Mouse (Mus musculus) limb, embryonic 11.5 days (tissue): ENCODE measurements around the gene Nhp2. TPM values are rescaled to one million over a fixed set of nuclear protein-coding genes. Genes with fewer than 3 reads are reported as not detected.

Experiments
- ATAC-seq: fragments of 200-750 bp; cut with Nextera tagmentation; 2 replicates; pipeline ENCODE4 v1.8.0; 2017; ENCODE audit warnings: low read depth; ENCODE audit not compliant: insufficient number of reproducible peaks, low FRiP score, low TSS enrichment
- DNase-seq: peaks from one replicate; pipeline ENCODE4 v3.0.0-alpha.2; 2015; ENCODE audit warnings: low spot score
- H3K27ac ChIP-seq: fragments of 300-500 bp; sonication (generic); replicated peaks from 2 replicates; pipeline ENCODE4 v1.5.1; 2014; ENCODE audit warnings: low read depth, mild to moderate bottlenecking, low read length
- H3K27me3 ChIP-seq: fragments of 300-500 bp; sonication (generic); 2 replicates; pipeline ENCODE4 v1.6.1; 2014; ENCODE audit warnings: mild to moderate bottlenecking, low read length, mixed read lengths; ENCODE audit not compliant: control insufficient read depth, insufficient read depth
- H3K36me3 ChIP-seq: fragments of 300-500 bp; sonication (generic); 2 replicates; pipeline ENCODE4 v1.6.1; 2014; ENCODE audit warnings: mild to moderate bottlenecking, low read length, moderate library complexity, mixed read lengths; ENCODE audit not compliant: control insufficient read depth, insufficient read depth
- H3K4me1 ChIP-seq: fragments of 300-500 bp; sonication (generic); 2 replicates; pipeline ENCODE4 v1.6.1; 2014; ENCODE audit warnings: low read length, mixed read lengths; ENCODE audit not compliant: control insufficient read depth, insufficient read depth
- H3K4me2 ChIP-seq: fragments of 300-500 bp; sonication (generic); 2 replicates; pipeline ENCODE4 v1.6.1; 2014; ENCODE audit warnings: low read depth, mild to moderate bottlenecking, moderate library complexity; ENCODE audit not compliant: severe bottlenecking
- H3K4me3 ChIP-seq: fragments of 300-500 bp; sonication (generic); 2 replicates; pipeline ENCODE4 v1.5.1; 2014; ENCODE audit warnings: low read depth, low read length
- H3K9ac ChIP-seq: fragments of 300-500 bp; sonication (generic); 2 replicates; pipeline ENCODE4 v1.6.1; 2014; ENCODE audit warnings: mild to moderate bottlenecking, low read length
- H3K9me3 ChIP-seq: fragments of 300-500 bp; sonication (generic); 2 replicates; pipeline ENCODE4 v1.6.1; 2016; ENCODE audit warnings: low read length; ENCODE audit not compliant: control insufficient read depth
- WGBS: fragments of 180-500 bp; shearing (Covaris S2); extraction: QIAGEN DNeasy Blood & Tissue Kit; methylation state at CpG from one replicate; pipeline ENCODE4 v1.1.7; 2014; 5-methylcytosine and 5-hydroxymethylcytosine counted together
- polyA plus RNA-seq: library from polyadenylated mRNA; unstranded; fragments of >200 nt; fragmentation: Nextera tagmentation; extraction: Ambion mirVana; gene quantifications from 2 replicates; pipeline ENCODE4 v1.2.1, GENCODE M21; 2014

Nhp2 gene
- polyA plus RNA-seq, 1 experiment from 2014 or later, result 181 TPM

DNA sequence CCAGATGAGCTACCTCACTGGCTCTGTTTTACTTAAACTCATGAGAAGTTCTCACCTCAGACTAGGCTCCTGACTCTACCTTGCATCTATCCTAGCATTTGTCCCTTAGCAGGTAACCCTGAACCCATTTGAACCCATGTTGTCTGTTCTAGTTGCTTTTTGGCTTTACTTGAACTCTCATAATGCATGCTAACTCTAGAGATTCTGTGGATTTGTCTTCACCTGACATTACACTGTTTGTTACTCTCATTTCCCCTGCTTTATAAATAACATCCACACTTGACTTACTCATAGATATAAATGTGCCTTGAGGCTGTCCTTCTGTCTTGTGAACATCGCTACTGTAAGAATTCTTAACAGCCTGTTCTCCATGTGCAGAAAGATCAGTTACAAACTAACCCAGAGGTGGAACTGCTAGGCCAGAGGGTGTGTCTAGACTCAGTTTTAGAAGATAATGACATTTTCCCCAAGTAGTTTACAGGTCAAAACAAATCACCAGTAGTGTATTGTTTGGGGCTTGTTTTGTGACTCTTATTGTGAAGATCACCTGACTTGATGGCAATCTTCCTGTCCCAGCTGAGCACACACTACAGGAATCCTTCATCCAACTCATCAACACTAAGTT, 24.0 kb upstream of the Nhp2 start:
- Histone ChIP-seq H3K27me3 (no peaks in the 10 kb centered on the region), H3K27ac (no peak overlapping the region), H3K9me3 (no peaks in the 10 kb centered on the region), H3K36me3 (peaks cover 46% of the 10 kb centered on the region), H3K4me2 (no peak overlapping the region), H3K9ac (no peak overlapping the region), H3K4me3 (no peak overlapping the region), H3K4me1 (no peaks in the 10 kb centered on the region)
- ATAC-seq (no peak), DNase-seq (no peak)
- WGBS, result 89% methylated on average over 1 of the region's 1 CpGs

DNA sequence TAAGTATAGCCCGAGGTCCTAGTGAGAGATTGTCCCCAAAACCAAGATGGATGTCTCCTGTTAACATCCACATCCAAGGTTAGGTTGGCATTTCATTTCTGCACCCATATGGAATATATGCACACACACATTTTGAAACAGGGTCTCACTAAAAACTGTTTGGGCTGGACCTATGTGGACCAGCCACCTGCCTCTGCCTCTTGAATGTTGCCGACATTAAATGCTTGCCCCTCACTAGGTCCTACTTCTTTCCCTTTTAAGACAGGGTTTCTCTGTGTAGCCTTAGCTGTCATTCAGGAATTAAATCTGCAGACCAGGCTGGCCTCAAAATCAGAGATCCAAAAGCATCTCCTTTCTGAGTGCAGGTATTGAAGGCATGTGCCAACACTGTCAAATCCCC, 22.0 kb upstream of the Nhp2 start:
- 58% methylated on average over 2 of the region's 2 CpGs for WGBS
- Histone ChIP-seq H3K36me3 (peaks cover 47% of the 10 kb centered on the region), H3K9me3 (no peaks in the 10 kb centered on the region), H3K27ac (no peak overlapping the region), H3K27me3 (no peaks in the 10 kb centered on the region), H3K9ac (no peak overlapping the region), H3K4me2 (no peak overlapping the region), H3K4me3 (no peak overlapping the region), H3K4me1 (peaks cover 7% of the 10 kb centered on the region; the same call in 1 of the 2 replicates)
- no peak for DNase-seq
- ATAC-seq, result no peak

DNA sequence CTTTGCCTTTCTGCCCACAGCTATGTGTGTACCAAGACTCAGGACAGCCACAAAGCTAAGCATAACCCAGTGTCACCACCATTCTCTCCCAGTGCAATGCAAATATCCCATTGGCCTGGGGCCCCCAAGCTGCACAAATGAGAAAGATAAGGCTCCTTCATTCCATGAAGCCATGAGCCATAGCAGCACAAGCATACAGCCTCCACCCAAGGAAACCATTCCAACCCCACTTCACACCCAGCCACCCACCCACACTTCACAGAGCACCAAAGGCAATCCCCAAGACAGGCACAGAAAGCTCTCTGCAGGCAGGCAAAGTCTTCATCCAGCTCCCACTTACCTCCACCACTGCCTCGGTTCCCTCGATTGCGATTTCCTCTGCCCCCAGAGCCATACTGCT, 17.3 kb upstream of the Nhp2 start:
- peaks cover 20% of the 10 kb centered on the region for H3K4me1 ChIP-seq
- H3K9me3 ChIP-seq, result no peaks in the 10 kb centered on the region
- H3K4me2 ChIP-seq, result no peak overlapping the region
- no peak overlapping the region for H3K27ac ChIP-seq
- 89% methylated on average over 3 of the region's 3 CpGs for WGBS
- DNase-seq (no peak), ATAC-seq (no peak)
- peaks cover 58% of the 10 kb centered on the region for H3K36me3 ChIP-seq
- no peak overlapping the region; the same call in 1 of the 2 replicates for H3K9ac ChIP-seq
- H3K27me3 ChIP-seq, result no peaks in the 10 kb centered on the region
- no peak overlapping the region for H3K4me3 ChIP-seq

DNA sequence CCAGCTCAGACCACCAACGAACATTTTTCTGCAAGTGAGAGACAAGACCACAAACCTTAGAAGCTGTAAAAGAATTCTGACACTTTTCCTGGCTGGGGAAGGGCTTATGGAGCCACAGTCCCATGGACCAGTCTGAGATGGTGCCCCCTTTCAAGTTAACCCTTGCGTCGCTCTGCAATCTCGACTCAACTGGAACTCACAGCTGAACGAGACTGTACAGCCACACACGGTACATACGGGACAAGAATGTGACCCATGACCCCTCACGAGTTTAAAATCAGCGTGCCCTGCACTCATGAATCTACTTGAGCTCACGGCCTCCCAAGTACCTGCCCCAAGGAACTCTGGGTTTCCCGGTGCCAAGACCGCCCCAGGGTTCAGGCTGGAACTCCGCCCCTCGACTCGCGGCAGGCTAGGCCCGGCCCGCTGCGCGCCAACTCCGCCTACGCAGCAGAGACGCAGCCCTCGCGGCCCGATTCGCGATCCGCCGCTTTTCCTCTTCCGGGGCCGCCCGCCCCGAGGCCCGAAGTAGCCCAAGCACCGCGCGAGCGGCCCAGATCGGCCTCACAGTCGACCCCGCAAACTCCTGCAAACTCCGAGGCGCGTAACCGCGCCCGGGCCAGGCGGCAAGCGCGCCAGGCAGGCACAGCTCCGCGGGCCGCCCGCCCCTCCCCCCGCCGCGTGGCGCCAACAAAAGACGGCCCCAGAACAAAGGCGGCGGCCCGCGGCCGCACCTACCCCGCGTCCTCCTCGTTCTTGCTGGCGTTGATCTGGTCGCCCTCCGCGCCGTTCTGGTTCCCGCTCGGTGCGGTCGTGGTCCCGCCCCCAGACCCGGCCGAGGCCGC, 13.7 kb upstream of the Nhp2 start:
- WGBS, result under 1% methylated on average over 75 of the region's 81 CpGs
- peak overlapping the region; percentile 92 for H3K27ac ChIP-seq
- peak; percentile 87 for DNase-seq
- H3K4me2 ChIP-seq, result peak overlapping the region; percentile 89
- peaks cover 21% of the 10 kb centered on the region for H3K4me1 ChIP-seq
- peak overlapping the region; percentile 99 for H3K4me3 ChIP-seq
- no peaks in the 10 kb centered on the region for H3K27me3 ChIP-seq
- peak overlapping the region; percentile 100 for H3K9ac ChIP-seq
- H3K9me3 ChIP-seq, result no peaks in the 10 kb centered on the region
- ATAC-seq, result peak; percentile 53
- H3K36me3 ChIP-seq, result peaks cover 37% of the 10 kb centered on the region

DNA sequence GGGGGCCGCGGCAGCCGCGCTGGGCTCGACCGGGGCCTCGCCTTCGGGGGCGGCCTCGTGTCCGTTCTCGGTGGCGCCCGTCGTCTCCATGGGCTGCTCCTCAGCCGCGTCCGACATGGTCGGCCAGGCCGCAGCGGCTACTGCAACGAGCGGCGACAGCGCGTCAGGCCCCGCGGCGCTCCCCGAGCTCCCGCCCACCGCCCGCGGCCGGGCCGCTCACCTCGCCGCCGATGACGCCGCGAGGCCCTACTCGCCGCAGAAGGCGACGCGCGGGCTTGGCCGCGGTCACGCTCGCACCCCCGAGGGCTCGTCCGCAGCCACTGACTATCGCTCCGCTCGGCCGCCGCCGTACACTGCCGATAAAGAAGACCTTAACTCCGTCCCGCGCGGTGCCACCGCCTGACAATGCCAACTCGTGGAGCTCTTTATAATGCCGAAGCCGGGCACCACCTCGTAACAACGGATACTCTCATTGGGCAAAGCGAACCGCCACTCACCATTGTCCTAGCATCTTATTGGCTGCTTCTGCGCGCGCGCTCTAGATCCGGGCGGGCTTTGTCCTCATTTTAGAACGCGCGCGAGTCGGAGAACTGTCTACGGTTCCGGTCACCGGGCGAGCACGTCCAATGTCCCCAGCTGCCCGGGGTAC, 13.0 kb upstream of the Nhp2 start, which contains the start of gene Hnrnpab:
TSS of gene Hnrnpab (minus strand) at position 401 of the 649 bp plus-strand sequence.
- Histone ChIP-seq H3K27me3 (no peaks in the 10 kb centered on the region), H3K27ac (peak within 1 kb of the TSS; percentile 92), H3K4me2 (peak within 1 kb of the TSS; percentile 89), H3K9ac (peak within 1 kb of the TSS; percentile 100), H3K4me3 (peak within 1 kb of the TSS; percentile 99), H3K36me3 (peaks cover 30% of the 10 kb centered on the region), H3K9me3 (no peaks in the 10 kb centered on the region), H3K4me1 (peaks cover 19% of the 10 kb centered on the region)
- under 1% methylated on average over 91 of the region's 91 CpGs for WGBS
- peak; percentile 99 for DNase-seq
- peak; percentile 91 for ATAC-seq

DNA sequence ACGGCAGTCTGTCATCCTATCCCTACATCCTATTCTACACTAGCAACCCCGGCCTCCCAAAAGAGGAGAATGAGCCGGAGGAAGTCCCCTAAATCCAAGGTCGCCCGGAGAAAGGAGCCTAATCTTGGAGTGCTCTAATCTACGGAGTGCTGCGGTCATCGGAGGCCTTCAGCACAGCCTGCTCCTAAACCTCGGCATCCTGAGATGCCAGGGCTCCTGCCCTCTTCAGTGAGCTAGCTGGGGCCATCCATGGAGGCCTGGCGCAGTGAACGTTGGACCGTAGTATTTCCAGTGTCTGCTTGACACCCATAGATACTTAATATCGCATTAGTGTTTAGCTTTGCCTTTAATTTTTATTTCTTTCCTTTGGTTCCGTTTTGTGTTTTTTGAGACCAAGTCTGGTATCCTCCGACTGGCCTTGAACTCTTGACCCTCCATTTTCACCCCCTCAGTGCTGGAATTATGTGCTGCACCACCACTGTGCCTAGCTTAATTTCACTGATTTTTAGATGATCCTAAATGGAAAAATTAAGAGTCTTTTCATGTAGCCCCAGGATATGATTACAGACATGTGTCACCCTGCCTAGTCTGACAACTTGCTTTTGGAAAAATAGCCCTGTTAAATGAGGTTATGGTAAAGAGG, 12.3 kb upstream of the Nhp2 start:
- peak overlapping the region; percentile 100 for H3K9ac ChIP-seq
- peak overlapping the region; percentile 99 for H3K4me3 ChIP-seq
- WGBS, result 12% methylated on average over 15 of the region's 15 CpGs
- H3K27me3 ChIP-seq, result no peaks in the 10 kb centered on the region
- peaks cover 17% of the 10 kb centered on the region for H3K4me1 ChIP-seq
- ATAC-seq (peak; percentile 20; the same call in 1 of the 2 replicates), DNase-seq (no peak)
- no peaks in the 10 kb centered on the region for H3K9me3 ChIP-seq
- H3K4me2 ChIP-seq, result peak overlapping the region; percentile 84
- peak overlapping the region; percentile 92 for H3K27ac ChIP-seq
- peaks cover 24% of the 10 kb centered on the region for H3K36me3 ChIP-seq

DNA sequence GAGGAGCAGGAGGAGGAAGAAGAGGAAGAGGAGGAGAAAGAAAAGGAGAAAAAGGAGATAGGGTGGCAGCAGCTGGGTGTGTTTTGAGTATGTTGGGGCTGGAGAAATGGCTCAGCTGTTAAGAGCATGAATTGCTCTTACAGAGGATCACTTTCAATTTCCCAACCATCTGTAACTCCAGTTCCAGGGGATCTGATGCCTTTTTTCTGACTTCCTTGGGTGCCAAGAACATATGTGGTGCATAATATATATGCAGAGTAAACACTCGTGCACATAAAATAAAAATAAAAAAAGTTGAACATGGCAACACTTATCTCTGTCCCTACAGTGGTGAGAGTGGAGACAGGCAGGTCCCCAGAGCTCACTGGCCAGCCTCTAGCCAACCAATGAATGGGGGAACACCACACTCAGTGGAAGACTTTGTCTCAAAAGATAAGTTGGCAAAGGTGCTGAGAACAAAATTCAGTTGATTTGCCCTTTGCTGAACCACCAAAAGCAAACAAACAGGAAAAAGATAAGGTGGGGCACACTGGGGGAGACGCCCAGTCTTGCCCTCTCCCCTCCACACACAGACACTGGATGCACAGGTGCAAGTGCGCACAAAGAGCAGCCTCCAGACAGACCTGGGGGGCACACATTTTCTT, 10.1 kb upstream of the Nhp2 start:
- H3K36me3 ChIP-seq, result peaks cover 8% of the 10 kb centered on the region
- 79% methylated on average over 3 of the region's 3 CpGs for WGBS
- DNase-seq, result no peak
- H3K4me2 ChIP-seq, result no peak overlapping the region
- no peak overlapping the region for H3K9ac ChIP-seq
- H3K9me3 ChIP-seq, result no peaks in the 10 kb centered on the region
- no peaks in the 10 kb centered on the region for H3K27me3 ChIP-seq
- peaks cover 9% of the 10 kb centered on the region; the same call in 1 of the 2 replicates for H3K4me1 ChIP-seq
- ATAC-seq, result no peak
- H3K27ac ChIP-seq, result no peak overlapping the region
- H3K4me3 ChIP-seq, result no peak overlapping the region
